Mouse (Mus musculus) embryonic facial prominence, embryonic 10.5 days (tissue): ENCODE data around the gene Pphln1. TPM values are rescaled to one million over a fixed set of nuclear protein-coding genes. Genes with fewer than 3 reads are reported as not detected.

Experiments
- DNase-seq: peaks from one replicate; pipeline ENCODE4 v3.0.0-alpha.2; 2017; ENCODE audit warnings: low spot score
- H3K27ac ChIP-seq: fragments of 300-500 bp; sonication (generic); replicated peaks from 2 replicates; pipeline ENCODE4 v1.5.1; 2016; ENCODE audit warnings: mild to moderate bottlenecking
- H3K27me3 ChIP-seq: fragments of 300-500 bp; sonication (generic); replicated peaks from 2 replicates; pipeline ENCODE4 v1.6.1; 2016; ENCODE audit warnings: low read depth, mild to moderate bottlenecking; ENCODE audit not compliant: poor library complexity, severe bottlenecking
- H3K36me3 ChIP-seq: fragments of 300-500 bp; sonication (generic); replicated peaks from 2 replicates; pipeline ENCODE4 v1.6.1; 2016; ENCODE audit warnings: mild to moderate bottlenecking, moderate library complexity
- H3K4me1 ChIP-seq: fragments of 300-500 bp; sonication (generic); 2 replicates; pipeline ENCODE4 v1.6.1; 2016
- H3K4me3 ChIP-seq: fragments of 300-500 bp; sonication (generic); 2 replicates; pipeline ENCODE4 v1.5.1; 2016; ENCODE audit warnings: mild to moderate bottlenecking, moderate library complexity
- H3K9me3 ChIP-seq: fragments of 300-500 bp; sonication (generic); 2 replicates; pipeline ENCODE4 v1.6.1; 2016; ENCODE audit warnings: mild to moderate bottlenecking
- WGBS: fragments of 180-500 bp; shearing (Covaris S2); methylation state at CpG from one replicate; pipeline ENCODE4 v1.1.7; 2016; 5-methylcytosine and 5-hydroxymethylcytosine counted together
- polyA plus RNA-seq: library from polyadenylated mRNA; unstranded; fragments of >200 nt; fragmentation: Nextera tagmentation; extraction: Ambion mirVana; gene quantifications from 2 replicates; pipeline ENCODE4 v1.2.1, GENCODE M21; 2016

Gene Pphln1
- polyA plus RNA-seq, 1 experiment from 2014 or later = 93.3 TPM

DNA sequence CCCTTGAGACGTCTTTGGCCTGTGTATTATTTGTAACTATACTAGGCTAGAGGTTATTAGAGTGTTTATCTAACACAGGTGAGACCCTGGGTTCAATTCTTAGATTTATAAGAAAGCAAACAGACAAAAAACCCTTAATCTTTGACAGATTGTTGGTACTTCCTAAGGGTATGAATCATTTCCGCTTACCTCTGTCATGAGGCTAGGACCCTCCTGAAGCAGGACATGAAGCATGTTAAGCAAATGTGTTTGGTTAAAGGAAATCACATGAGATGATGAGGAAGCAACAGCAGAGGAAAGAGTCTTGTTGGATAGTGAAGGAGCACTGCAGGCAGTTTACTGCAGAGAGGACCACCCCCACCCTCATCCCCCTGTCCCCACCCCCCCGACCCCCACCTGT lies 87.1 kb downstream of the Pphln1 start:
- H3K4me3 ChIP-seq = no peak overlapping the region
- H3K4me1 ChIP-seq = no peaks in the 10 kb centered on the region; the same call in 1 of the 2 replicates
- 64% methylated on average over 3 of the region's 3 CpGs for WGBS
- no peaks in the 10 kb centered on the region for H3K27me3 ChIP-seq
- peaks cover 34% of the 10 kb centered on the region for H3K36me3 ChIP-seq
- no peak overlapping the region for H3K27ac ChIP-seq
- no peak for DNase-seq
- H3K9me3 ChIP-seq = no peaks in the 10 kb centered on the region

DNA sequence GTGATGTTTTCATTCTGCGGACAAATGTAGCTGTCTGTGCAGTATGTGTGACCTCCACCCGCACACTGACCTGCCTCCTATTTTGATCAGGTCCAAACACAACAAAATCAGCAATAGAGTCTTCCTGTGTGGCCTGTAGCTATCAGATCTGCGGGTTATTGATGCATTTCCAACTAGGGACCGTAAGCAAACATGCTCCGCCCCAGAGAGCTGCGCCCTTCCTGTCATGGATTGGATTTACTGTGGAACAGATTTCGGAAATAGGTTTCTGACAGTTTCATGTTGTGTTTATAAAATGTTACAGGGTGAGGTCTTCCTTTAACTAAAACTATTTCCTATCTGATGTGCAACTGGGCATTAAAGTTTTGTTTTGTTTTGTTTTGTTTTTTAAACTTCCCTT lies 87.9 kb downstream of the Pphln1 start:
- Histone ChIP-seq H3K4me3 (no peak overlapping the region), H3K27ac (no peak overlapping the region), H3K36me3 (peaks cover 40% of the 10 kb centered on the region), H3K27me3 (no peaks in the 10 kb centered on the region), H3K4me1 (no peaks in the 10 kb centered on the region; the same call in 1 of the 2 replicates), H3K9me3 (no peaks in the 10 kb centered on the region)
- whole genome bisulfite sequencing = 85% methylated on average over 7 of the region's 7 CpGs
- DNase-seq = no peak

GRCm38 (mm10) chr15:93489597-93489996 lies 91.4 kb downstream of the Pphln1 start:
- no peaks in the 10 kb centered on the region; the same call in 1 of the 2 replicates for H3K4me1 ChIP-seq
- no peaks in the 10 kb centered on the region for H3K9me3 ChIP-seq
- no peak for DNase-seq
- peaks cover 62% of the 10 kb centered on the region for H3K36me3 ChIP-seq
- H3K27me3 ChIP-seq = no peaks in the 10 kb centered on the region
- H3K4me3 ChIP-seq = no peak overlapping the region
- no peak overlapping the region for H3K27ac ChIP-seq
- 90% methylated on average over 4 of the region's 4 CpGs for WGBS

DNA sequence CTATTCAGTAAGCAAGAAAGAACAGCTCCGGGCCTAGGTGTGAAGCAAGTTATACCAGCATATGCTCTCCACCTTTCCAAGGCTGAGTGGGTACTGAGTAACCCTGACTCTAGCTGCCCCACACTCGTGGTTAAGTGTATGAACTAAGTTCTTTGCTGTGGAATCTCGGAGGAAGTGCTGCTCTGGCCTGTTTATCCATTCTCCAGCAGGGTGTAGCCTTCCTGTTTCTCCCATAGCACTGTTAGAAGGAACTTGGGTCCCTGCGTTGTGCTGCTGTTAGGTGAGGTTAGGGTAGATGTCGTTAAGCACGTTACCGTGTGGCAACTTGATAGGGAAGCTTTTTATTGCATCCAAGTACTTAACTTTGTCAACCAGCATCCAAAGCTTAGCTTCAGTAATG lies 96.5 kb downstream of the Pphln1 start:
- 91% methylated on average over 7 of the region's 7 CpGs for WGBS
- Histone ChIP-seq H3K36me3 (peaks cover 71% of the 10 kb centered on the region), H3K4me3 (no peak overlapping the region), H3K4me1 (no peaks in the 10 kb centered on the region), H3K27me3 (no peaks in the 10 kb centered on the region), H3K27ac (no peak overlapping the region), H3K9me3 (no peaks in the 10 kb centered on the region)
- no peak for DNase-seq

- Histone ChIP-seq H3K27ac (no peak overlapping the region), H3K36me3 (peaks cover 86% of the 10 kb centered on the region), H3K27me3 (no peaks in the 10 kb centered on the region), H3K9me3 (no peaks in the 10 kb centered on the region), H3K4me1 (no peaks in the 10 kb centered on the region), H3K4me3 (no peak overlapping the region)
- WGBS = 88% methylated on average over 9 of the region's 9 CpGs
- DNase-seq = no peak
These were observed 101.7 kb downstream of the Pphln1 start for GRCm38 (mm10) chr15:93499866-93500265.

- Histone ChIP-seq H3K4me3 (no peak overlapping the region), H3K9me3 (no peaks in the 10 kb centered on the region), H3K4me1 (no peaks in the 10 kb centered on the region), H3K27me3 (no peaks in the 10 kb centered on the region), H3K36me3 (peaks cover 95% of the 10 kb centered on the region), H3K27ac (no peak overlapping the region)
- WGBS = 92% methylated on average over 9 of the region's 9 CpGs
- DNase-seq = no peak
These were observed 104.6 kb downstream of the Pphln1 start for GRCm38 (mm10) chr15:93502703-93503102.

DNA sequence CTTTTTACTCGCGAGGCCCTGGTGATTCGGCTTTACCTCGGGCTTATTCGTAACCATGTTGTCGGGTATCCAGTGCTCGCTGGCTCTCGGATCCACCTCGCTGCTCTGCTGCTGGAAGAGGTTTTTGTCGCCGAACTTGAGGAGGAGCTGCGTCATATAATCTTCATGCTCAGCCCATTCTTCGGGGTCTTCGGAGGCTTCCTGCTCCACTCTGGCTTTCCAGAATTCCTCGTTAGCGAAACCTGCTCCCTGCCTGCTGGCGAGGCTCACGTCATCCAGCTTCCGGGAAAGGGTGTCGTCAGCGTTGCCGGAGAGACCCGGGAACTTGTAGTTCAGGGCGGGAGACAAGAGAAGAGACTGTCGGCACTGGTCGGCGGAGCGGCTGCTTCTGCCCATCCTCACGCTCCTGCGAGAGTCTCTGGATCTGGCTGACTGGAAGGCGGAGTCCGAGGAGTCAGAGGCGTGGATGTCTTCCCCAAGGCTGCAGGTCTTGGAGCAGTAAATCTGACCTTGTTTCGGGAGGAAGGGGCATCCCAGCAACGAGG lies 105.1 kb downstream of the Pphln1 start:
- 94% methylated on average over 35 of the region's 35 CpGs for WGBS
- Histone ChIP-seq H3K36me3 (peaks cover 95% of the 10 kb centered on the region), H3K4me3 (no peak overlapping the region), H3K27me3 (no peaks in the 10 kb centered on the region), H3K9me3 (no peaks in the 10 kb centered on the region), H3K4me1 (no peaks in the 10 kb centered on the region), H3K27ac (no peak overlapping the region)
- DNase-seq = no peak

DNA sequence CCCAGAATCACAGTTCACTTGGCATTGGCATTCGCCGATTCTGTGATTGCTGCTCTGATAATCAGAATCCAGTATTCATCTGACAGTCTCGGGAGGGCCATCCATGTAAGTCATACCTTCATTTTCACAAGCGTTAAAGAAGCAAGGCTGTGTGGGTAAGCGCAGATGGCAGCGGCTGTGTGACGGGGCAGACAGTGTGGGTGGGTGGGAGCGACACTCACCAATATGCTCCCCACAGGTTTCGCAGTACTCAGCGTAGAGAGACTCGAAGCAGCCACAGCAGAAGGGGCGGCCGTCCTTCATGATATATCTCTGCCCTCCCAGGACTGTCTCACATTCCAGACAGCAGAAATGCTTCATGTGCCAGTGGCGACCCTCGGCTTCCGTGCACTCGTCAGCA lies 106.7 kb downstream of the Pphln1 start:
- H3K4me1 ChIP-seq = no peaks in the 10 kb centered on the region
- 94% methylated on average over 17 of the region's 17 CpGs for WGBS
- DNase-seq = no peak
- no peak overlapping the region for H3K27ac ChIP-seq
- H3K27me3 ChIP-seq = no peaks in the 10 kb centered on the region
- no peaks in the 10 kb centered on the region for H3K9me3 ChIP-seq
- H3K36me3 ChIP-seq = peaks cover 91% of the 10 kb centered on the region
- no peak overlapping the region for H3K4me3 ChIP-seq

- 25% methylated on average over 12 of the region's 12 CpGs for WGBS
- Histone ChIP-seq H3K27ac (no peak overlapping the region), H3K4me1 (peaks cover 48% of the 10 kb centered on the region), H3K4me3 (no peak overlapping the region), H3K9me3 (no peaks in the 10 kb centered on the region), H3K27me3 (peaks cover 26% of the 10 kb centered on the region), H3K36me3 (peaks cover 37% of the 10 kb centered on the region)
- DNase-seq = peak; percentile 50
These were observed 112.7 kb downstream of the Pphln1 start for GRCm38 (mm10) chr15:93510690-93511336.

GRCm38 (mm10) chr15:93512437-93512836 lies 114.3 kb downstream of the Pphln1 start:
- peaks cover 32% of the 10 kb centered on the region for H3K27me3 ChIP-seq
- WGBS = 37% methylated on average over 9 of the region's 9 CpGs
- H3K27ac ChIP-seq = no peak overlapping the region
- H3K4me1 ChIP-seq = peaks cover 50% of the 10 kb centered on the region
- H3K4me3 ChIP-seq = no peak overlapping the region
- H3K9me3 ChIP-seq = no peaks in the 10 kb centered on the region
- DNase-seq = no peak
- peaks cover 26% of the 10 kb centered on the region for H3K36me3 ChIP-seq

- Histone ChIP-seq H3K9me3 (no peaks in the 10 kb centered on the region), H3K27me3 (peaks cover 37% of the 10 kb centered on the region), H3K4me1 (peaks cover 65% of the 10 kb centered on the region), H3K27ac (no peak overlapping the region), H3K4me3 (peak overlapping the region; percentile 37), H3K36me3 (peaks cover 11% of the 10 kb centered on the region)
- WGBS = 3% methylated on average over 10 of the region's 10 CpGs
- peak; percentile 76 for DNase-seq
These were observed 115.8 kb downstream of the Pphln1 start for GRCm38 (mm10) chr15:93513939-93514341.

DNA sequence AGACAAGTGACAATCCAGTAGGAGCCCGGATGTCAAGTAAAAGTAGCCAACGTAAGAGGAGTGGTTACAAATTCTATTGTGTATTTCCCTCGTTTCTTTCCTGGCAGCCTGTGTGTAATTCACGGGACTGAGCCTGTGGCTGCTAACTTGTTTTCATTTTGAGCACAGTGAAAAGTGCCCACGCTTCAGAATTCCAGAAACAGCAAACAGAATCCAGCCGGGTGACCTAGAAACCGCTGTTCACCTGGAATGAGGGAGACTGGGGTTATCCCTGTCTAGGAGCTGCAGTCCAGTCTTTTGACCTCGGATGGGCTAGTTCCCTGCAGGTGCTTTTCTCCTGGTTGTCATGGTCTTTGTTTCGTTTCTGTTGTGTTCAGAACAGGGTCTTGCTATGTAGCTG lies 117.2 kb downstream of the Pphln1 start:
- Histone ChIP-seq H3K27me3 (peaks cover 47% of the 10 kb centered on the region), H3K36me3 (peaks cover 4% of the 10 kb centered on the region; the same call in 1 of the 2 replicates), H3K9me3 (no peaks in the 10 kb centered on the region), H3K4me1 (peaks cover 75% of the 10 kb centered on the region), H3K27ac (no peak overlapping the region), H3K4me3 (no peak overlapping the region)
- no peak for DNase-seq
- 70% methylated on average over 9 of the region's 9 CpGs for WGBS

- peaks cover 61% of the 10 kb centered on the region for H3K27me3 ChIP-seq
- WGBS = 71% methylated on average over 11 of the region's 11 CpGs
- H3K9me3 ChIP-seq = no peaks in the 10 kb centered on the region
- 0 out of 2 replicates have a peak overlapping the region, but pooled peaks have one; percentile 90 for H3K4me3 ChIP-seq
- no peaks in the 10 kb centered on the region for H3K36me3 ChIP-seq
- no peak overlapping the region for H3K27ac ChIP-seq
- no peak for DNase-seq
- H3K4me1 ChIP-seq = peaks cover 81% of the 10 kb centered on the region
These were observed 118.9 kb downstream of the Pphln1 start for GRCm38 (mm10) chr15:93517022-93517565.
